Mouse (Mus musculus) neural tube, embryonic 13.5 days (tissue): ENCODE results near the gene Ap4s1. TPM values are rescaled to one million over a fixed set of nuclear protein-coding genes. Genes with fewer than 3 reads are reported as not detected.
"Not testable (repeated sequence)": the region's sequence is repeated elsewhere in the genome, so short reads cannot be mapped to it uniquely, and the experiment has no call there.

Experiments
- ATAC-seq: fragments of 200-750 bp; cut with Nextera tagmentation; 2 replicates; pipeline ENCODE4 v1.8.0; 2017; ENCODE audit warnings: low read depth, mild to moderate bottlenecking, moderate TSS enrichment, moderate library complexity
- H3K27ac ChIP-seq: fragments of 300-500 bp; sonication (generic); replicated peaks from 2 replicates; pipeline ENCODE4 v1.5.1; 2015; ENCODE audit warnings: moderate library complexity, mild to moderate bottlenecking, inconsistent platforms
- H3K27me3 ChIP-seq: fragments of 300-500 bp; sonication (generic); 2 replicates; pipeline ENCODE4 v1.6.1; 2015; ENCODE audit warnings: mild to moderate bottlenecking, inconsistent platforms
- H3K36me3 ChIP-seq: fragments of 300-500 bp; sonication (generic); 2 replicates; pipeline ENCODE4 v1.6.1; 2015; ENCODE audit warnings: mild to moderate bottlenecking, inconsistent platforms
- H3K4me1 ChIP-seq: fragments of 300-500 bp; sonication (generic); replicated peaks from 2 replicates; pipeline ENCODE4 v1.6.1; 2015; ENCODE audit warnings: inconsistent platforms
- H3K4me2 ChIP-seq: fragments of 300-500 bp; sonication (generic); 2 replicates; pipeline ENCODE4 v1.6.1; 2015; ENCODE audit warnings: inconsistent platforms, mild to moderate bottlenecking, moderate library complexity
- H3K4me3 ChIP-seq: fragments of 300-500 bp; sonication (generic); 2 replicates; pipeline ENCODE4 v1.5.1; 2015; ENCODE audit warnings: mild to moderate bottlenecking, inconsistent platforms
- H3K9ac ChIP-seq: fragments of 300-500 bp; sonication (generic); 2 replicates; pipeline ENCODE4 v1.6.1; 2015; ENCODE audit warnings: moderate library complexity, mild to moderate bottlenecking, inconsistent platforms
- H3K9me3 ChIP-seq: fragments of 300-500 bp; sonication (generic); 2 replicates; pipeline ENCODE4 v1.6.1; 2016; ENCODE audit warnings: inconsistent platforms
- WGBS: fragments of 180-500 bp; shearing (Covaris S2); methylation state at CpG from one replicate; pipeline ENCODE4 v1.1.7; 2015; 5-methylcytosine and 5-hydroxymethylcytosine counted together
- polyA plus RNA-seq: library from polyadenylated mRNA; unstranded; fragments of >200 nt; fragmentation: Nextera tagmentation; extraction: Ambion mirVana; gene quantifications from 2 replicates; pipeline ENCODE4 v1.2.1, GENCODE M21; 2015

The Ap4s1 gene
- polyA plus RNA-seq, 1 experiment from 2014 or later = 55.5 TPM

- Histone ChIP-seq H3K36me3 (no peaks in the 10 kb centered on the region), H3K27ac (no peak overlapping the region), H3K27me3 (no peaks in the 10 kb centered on the region), H3K9ac (no peak overlapping the region), H3K4me1 (peaks cover 32% of the 10 kb centered on the region), H3K4me2 (no peak overlapping the region), H3K4me3 (no peak overlapping the region), H3K9me3 (no peaks in the 10 kb centered on the region)
- WGBS = 94% methylated on average over 2 of the region's 2 CpGs
- no peak for ATAC-seq
These were observed 2.3 kb upstream of the Ap4s1 start for GRCm38 (mm10) chr12:51688546-51688945.

GRCm38 (mm10) chr12:51691845-51692632, 1.2 kb downstream of the Ap4s1 start, which contains the start of gene Strn3:
Gene Strn3 (minus strand): TSS chr12:51691897.
- H3K4me3 ChIP-seq = peak within 1 kb of the TSS; percentile 98
- peak within 1 kb of the TSS; percentile 99 for H3K9ac ChIP-seq
- H3K4me1 ChIP-seq = peaks cover 31% of the 10 kb centered on the region
- H3K27me3 ChIP-seq = no peaks in the 10 kb centered on the region
- no peaks in the 10 kb centered on the region for H3K9me3 ChIP-seq
- peak within 1 kb of the TSS; percentile 100 for H3K27ac ChIP-seq
- H3K4me2 ChIP-seq = peak within 1 kb of the TSS; percentile 77
- ATAC-seq = peak; percentile 96
- WGBS = under 1% methylated on average over 55 of the region's 56 CpGs
- H3K36me3 ChIP-seq = no peaks in the 10 kb centered on the region

GRCm38 (mm10) chr12:51692870-51693269, 2.0 kb downstream of the Ap4s1 start:
- peak overlapping the region; percentile 98; the same call in 1 of the 2 replicates for H3K4me3 ChIP-seq
- H3K9ac ChIP-seq, H3K27ac ChIP-seq, H3K36me3 ChIP-seq, H3K27me3 ChIP-seq, H3K9me3 ChIP-seq, ATAC-seq: not testable (repeated sequence)
- 85% methylated on average over 10 of the region's 10 CpGs for WGBS
- peak overlapping the region; percentile 60 for H3K4me2 ChIP-seq
- H3K4me1 ChIP-seq = peaks cover 23% of the 10 kb centered on the region

- 78% methylated on average over 3 of the region's 3 CpGs for WGBS
- Histone ChIP-seq H3K27ac (no peak overlapping the region), H3K4me1 (peaks cover 19% of the 10 kb centered on the region), H3K9ac (no peak overlapping the region), H3K4me3 (no peak overlapping the region), H3K36me3 (no peaks in the 10 kb centered on the region), H3K27me3 (no peaks in the 10 kb centered on the region), H3K9me3 (no peaks in the 10 kb centered on the region), H3K4me2 (no peak overlapping the region)
- no peak for ATAC-seq
These were observed 2.6 kb downstream of the Ap4s1 start for GRCm38 (mm10) chr12:51693419-51693818.

GRCm38 (mm10) chr12:51694096-51694495, 3.3 kb downstream of the Ap4s1 start:
- H3K36me3 ChIP-seq = no peaks in the 10 kb centered on the region
- no peak overlapping the region for H3K4me3 ChIP-seq
- no peaks in the 10 kb centered on the region for H3K9me3 ChIP-seq
- peaks cover 12% of the 10 kb centered on the region for H3K4me1 ChIP-seq
- ATAC-seq = no peak
- H3K27ac ChIP-seq = no peak overlapping the region
- H3K4me2 ChIP-seq = no peak overlapping the region
- H3K9ac ChIP-seq = no peak overlapping the region
- no peaks in the 10 kb centered on the region for H3K27me3 ChIP-seq

- no peak for ATAC-seq
- WGBS = 95% methylated on average over 1 of the region's 1 CpGs
- Histone ChIP-seq H3K4me1 (peaks cover 4% of the 10 kb centered on the region), H3K9me3 (no peaks in the 10 kb centered on the region), H3K27me3 (no peaks in the 10 kb centered on the region), H3K4me3 (no peak overlapping the region), H3K36me3 (no peaks in the 10 kb centered on the region), H3K9ac (no peak overlapping the region), H3K4me2 (no peak overlapping the region), H3K27ac (no peak overlapping the region)
These were observed 4.1 kb downstream of the Ap4s1 start for GRCm38 (mm10) chr12:51694966-51695365.

- no peak overlapping the region for H3K4me3 ChIP-seq
- H3K4me1 ChIP-seq = peaks cover 4% of the 10 kb centered on the region; the same call in 1 of the 2 replicates
- H3K27me3 ChIP-seq = no peaks in the 10 kb centered on the region
- no peak overlapping the region for H3K4me2 ChIP-seq
- H3K27ac ChIP-seq = no peak overlapping the region
- no peaks in the 10 kb centered on the region for H3K9me3 ChIP-seq
- no peak overlapping the region for H3K9ac ChIP-seq
- H3K36me3 ChIP-seq = no peaks in the 10 kb centered on the region
- ATAC-seq = no peak
- 96% methylated on average over 2 of the region's 2 CpGs for WGBS
These were observed 5.3 kb downstream of the Ap4s1 start for GRCm38 (mm10) chr12:51696157-51696556.

GRCm38 (mm10) chr12:51699623-51700393, 9.0 kb downstream of the Ap4s1 start:
- H3K9me3 ChIP-seq = 0 out of 2 replicates have a peak, but pooled peaks cover 3% of the 10 kb centered on the region
- H3K9ac ChIP-seq = no peak overlapping the region
- H3K27ac ChIP-seq = no peak overlapping the region
- no peaks in the 10 kb centered on the region for H3K36me3 ChIP-seq
- no peak for ATAC-seq
- peaks cover 7% of the 10 kb centered on the region; the same call in 1 of the 2 replicates for H3K4me1 ChIP-seq
- no peaks in the 10 kb centered on the region for H3K27me3 ChIP-seq
- no peak overlapping the region for H3K4me2 ChIP-seq
- H3K4me3 ChIP-seq = no peak overlapping the region
- 61% methylated on average over 8 of the region's 8 CpGs for WGBS

- Histone ChIP-seq H3K27me3 (no peaks in the 10 kb centered on the region), H3K4me1 (peaks cover 7% of the 10 kb centered on the region; the same call in 1 of the 2 replicates), H3K4me3 (no peak overlapping the region), H3K4me2 (no peak overlapping the region), H3K27ac (no peak overlapping the region), H3K9ac (no peak overlapping the region), H3K36me3 (no peaks in the 10 kb centered on the region), H3K9me3 (0 out of 2 replicates have a peak, but pooled peaks cover 3% of the 10 kb centered on the region)
- no peak for ATAC-seq
These were observed 10.9 kb downstream of the Ap4s1 start for GRCm38 (mm10) chr12:51701723-51702122.

GRCm38 (mm10) chr12:51703859-51704258, 13.0 kb downstream of the Ap4s1 start:
- Histone ChIP-seq H3K36me3 (no peaks in the 10 kb centered on the region), H3K9me3 (0 out of 2 replicates have a peak, but pooled peaks cover 3% of the 10 kb centered on the region), H3K4me2 (no peak overlapping the region), H3K27me3 (no peaks in the 10 kb centered on the region), H3K27ac (no peak overlapping the region), H3K4me3 (no peak overlapping the region), H3K9ac (0 out of 2 replicates have a peak overlapping the region, but pooled peaks have one; percentile 17), H3K4me1 (peaks cover 7% of the 10 kb centered on the region; the same call in 1 of the 2 replicates)
- 14% methylated on average over 1 of the region's 1 CpGs for WGBS
- ATAC-seq = no peak

- no peak overlapping the region for H3K4me3 ChIP-seq
- no peaks in the 10 kb centered on the region for H3K36me3 ChIP-seq
- H3K9ac ChIP-seq = no peak overlapping the region
- no peak for ATAC-seq
- 0 out of 2 replicates have a peak, but pooled peaks cover 3% of the 10 kb centered on the region for H3K9me3 ChIP-seq
- peaks cover 7% of the 10 kb centered on the region; the same call in 1 of the 2 replicates for H3K4me1 ChIP-seq
- WGBS = 67% methylated on average over 7 of the region's 7 CpGs
- H3K27ac ChIP-seq = no peak overlapping the region
- no peaks in the 10 kb centered on the region for H3K27me3 ChIP-seq
- no peak overlapping the region for H3K4me2 ChIP-seq
These were observed 13.7 kb downstream of the Ap4s1 start for GRCm38 (mm10) chr12:51704572-51704971.

GRCm38 (mm10) chr12:51705778-51706177, 14.9 kb downstream of the Ap4s1 start:
- ATAC-seq = no peak
- 81% methylated on average over 12 of the region's 12 CpGs for WGBS
- Histone ChIP-seq H3K4me3 (no peak overlapping the region), H3K9me3 (0 out of 2 replicates have a peak, but pooled peaks cover 3% of the 10 kb centered on the region), H3K27me3 (no peaks in the 10 kb centered on the region), H3K27ac (no peak overlapping the region), H3K4me2 (no peak overlapping the region), H3K36me3 (no peaks in the 10 kb centered on the region), H3K4me1 (peaks cover 7% of the 10 kb centered on the region; the same call in 1 of the 2 replicates), H3K9ac (no peak overlapping the region)
